Mouse (Mus musculus) hindbrain, embryonic 14.5 days (tissue): ENCODE measurements at regions not wholly inside any gene's neighbourhood (a gene's known extent, or its start where the extent isn't known, plus 50 kb on each side); places are given as distances from the start of the nearest gene placed in this dataset.

ENCODE experiments used
- ATAC-seq: fragments of 200-750 bp; cut with Nextera tagmentation; 2 replicates; pipeline ENCODE4 v1.8.0; 2017; ENCODE audit warnings: moderate number of reproducible peaks, mild to moderate bottlenecking, moderate TSS enrichment, moderate library complexity; ENCODE audit not compliant: low FRiP score
- DNase-seq: peaks from one replicate; pipeline ENCODE4 v3.0.0-alpha.2; 2015; ENCODE audit warnings: low spot score
- H3K27ac ChIP-seq: fragments of 300-500 bp; sonication (generic); 2 replicates; pipeline ENCODE4 v1.5.1; 2014; ENCODE audit warnings: mild to moderate bottlenecking, moderate library complexity
- H3K27me3 ChIP-seq: fragments of 300-500 bp; sonication (generic); 2 replicates; pipeline ENCODE4 v1.6.1; 2014; ENCODE audit warnings: mild to moderate bottlenecking, low read length, mixed read lengths; ENCODE audit not compliant: control insufficient read depth, insufficient read depth
- H3K36me3 ChIP-seq: fragments of 300-500 bp; sonication (generic); replicated peaks from 2 replicates; pipeline ENCODE4 v1.6.1; 2014; ENCODE audit not compliant: control insufficient read depth, insufficient read depth
- H3K4me1 ChIP-seq: fragments of 300-500 bp; sonication (generic); replicated peaks from 2 replicates; pipeline ENCODE4 v1.6.1; 2014; ENCODE audit warnings: antibody characterized with exemption, low read length, mixed read lengths; ENCODE audit not compliant: control insufficient read depth, insufficient read depth
- H3K4me2 ChIP-seq: fragments of 300-500 bp; sonication (generic); replicated peaks from 2 replicates; pipeline ENCODE4 v1.6.1; 2014; ENCODE audit warnings: mild to moderate bottlenecking, moderate library complexity
- H3K4me3 ChIP-seq: fragments of 300-500 bp; sonication (generic); replicated peaks from 2 replicates; pipeline ENCODE4 v1.5.1; 2014; ENCODE audit warnings: mild to moderate bottlenecking, low read length
- H3K9ac ChIP-seq: fragments of 300-500 bp; sonication (generic); 2 replicates; pipeline ENCODE4 v1.6.1; 2014
- H3K9me3 ChIP-seq: fragments of 300-500 bp; sonication (generic); 2 replicates; pipeline ENCODE4 v1.6.1; 2016; ENCODE audit warnings: low read length; ENCODE audit not compliant: control insufficient read depth
- WGBS: fragments of 180-500 bp; shearing (Covaris S2); extraction: QIAGEN DNeasy Blood & Tissue Kit; methylation state at CpG from one replicate; pipeline ENCODE4 v1.1.7; 2014; 5-methylcytosine and 5-hydroxymethylcytosine counted together

DNA sequence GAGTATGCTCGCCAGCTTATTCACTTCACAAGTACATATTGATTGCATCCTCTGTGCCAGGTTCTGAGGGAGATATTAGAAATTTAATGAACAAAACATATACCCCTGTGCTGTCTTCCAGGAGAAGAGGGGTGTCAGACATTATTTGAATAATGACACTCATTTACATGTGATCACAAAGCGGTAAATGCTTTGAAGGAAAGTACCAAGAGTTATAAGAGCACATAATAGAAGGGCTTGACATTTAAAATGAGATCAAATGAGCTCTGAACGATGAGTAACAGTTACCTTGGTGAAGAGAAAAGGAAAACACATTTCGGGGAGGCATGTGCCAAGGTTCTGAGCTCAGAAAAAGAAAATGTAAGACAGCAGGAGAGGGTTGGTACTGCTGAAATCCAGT lies 553.9 kb upstream of the Rps6ka3 start:
- no peak overlapping the region for H3K9ac ChIP-seq
- 60% methylated on average over 4 of the region's 4 CpGs for WGBS
- no peaks in the 10 kb centered on the region for H3K4me1 ChIP-seq
- no peak overlapping the region for H3K4me3 ChIP-seq
- no peaks in the 10 kb centered on the region for H3K36me3 ChIP-seq
- H3K4me2 ChIP-seq = no peak overlapping the region
- ATAC-seq (no peak), DNase-seq (no peak)
- no peaks in the 10 kb centered on the region for H3K9me3 ChIP-seq
- no peak overlapping the region for H3K27ac ChIP-seq
- no peaks in the 10 kb centered on the region for H3K27me3 ChIP-seq

DNA sequence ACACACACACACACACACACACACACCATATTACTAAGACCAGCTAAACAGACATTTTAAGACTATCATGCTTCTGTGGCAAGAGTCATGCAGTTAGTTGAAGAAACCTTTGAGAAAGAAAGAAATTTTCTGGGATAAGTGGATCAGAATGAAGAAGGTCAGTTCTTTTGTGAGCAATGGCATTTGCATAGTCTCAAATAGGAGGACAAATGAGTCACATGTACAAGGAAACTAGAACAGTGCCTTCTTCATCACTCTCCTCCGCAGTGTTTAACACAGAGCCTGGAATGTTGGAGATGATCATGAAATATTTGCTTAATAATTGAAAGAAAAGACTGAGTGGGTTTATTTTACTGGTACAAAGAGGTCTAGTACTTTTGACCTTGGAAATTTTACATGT lies 515.9 kb upstream of the Rps6ka3 start:
- ATAC-seq = no peak
- WGBS = 89% methylated on average over 1 of the region's 1 CpGs

DNA sequence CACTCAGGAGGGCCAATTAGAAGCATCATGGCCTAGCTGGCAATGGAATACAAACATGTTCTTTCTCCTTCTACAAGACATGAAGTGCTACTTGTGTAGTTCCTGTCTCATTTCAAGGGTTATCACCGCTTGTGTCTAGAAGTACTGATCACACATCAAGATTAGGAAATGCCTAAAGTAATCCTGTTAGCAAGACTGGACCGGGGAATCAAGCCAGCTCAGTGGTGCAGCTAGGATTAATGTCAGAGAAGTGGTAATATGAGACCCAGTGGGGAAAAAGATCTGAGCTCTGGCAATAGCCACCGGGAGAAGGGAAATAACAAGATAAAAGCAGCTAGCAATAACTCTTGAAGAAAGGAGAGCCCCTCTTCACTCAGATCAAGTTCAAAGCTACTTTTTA lies 506.7 kb upstream of the Rps6ka3 start:
- no peak overlapping the region for H3K4me3 ChIP-seq
- no peak overlapping the region for H3K9ac ChIP-seq
- no peak overlapping the region for H3K4me2 ChIP-seq
- ATAC-seq = no peak
- no peak overlapping the region for H3K27ac ChIP-seq
- H3K27me3 ChIP-seq = no peaks in the 10 kb centered on the region
- no peak for DNase-seq
- no peaks in the 10 kb centered on the region for H3K9me3 ChIP-seq
- WGBS = 66% methylated on average over 3 of the region's 3 CpGs
- no peaks in the 10 kb centered on the region for H3K4me1 ChIP-seq
- H3K36me3 ChIP-seq = no peaks in the 10 kb centered on the region

More for the DNA sequence above, 515.9 kb upstream of the Rps6ka3 start:
- DNase-seq = no peak
- Histone ChIP-seq H3K4me2 (no peak overlapping the region), H3K27ac (no peak overlapping the region), H3K4me1 (no peaks in the 10 kb centered on the region), H3K27me3 (no peaks in the 10 kb centered on the region), H3K36me3 (no peaks in the 10 kb centered on the region), H3K4me3 (no peak overlapping the region), H3K9ac (no peak overlapping the region), H3K9me3 (no peaks in the 10 kb centered on the region)

DNA sequence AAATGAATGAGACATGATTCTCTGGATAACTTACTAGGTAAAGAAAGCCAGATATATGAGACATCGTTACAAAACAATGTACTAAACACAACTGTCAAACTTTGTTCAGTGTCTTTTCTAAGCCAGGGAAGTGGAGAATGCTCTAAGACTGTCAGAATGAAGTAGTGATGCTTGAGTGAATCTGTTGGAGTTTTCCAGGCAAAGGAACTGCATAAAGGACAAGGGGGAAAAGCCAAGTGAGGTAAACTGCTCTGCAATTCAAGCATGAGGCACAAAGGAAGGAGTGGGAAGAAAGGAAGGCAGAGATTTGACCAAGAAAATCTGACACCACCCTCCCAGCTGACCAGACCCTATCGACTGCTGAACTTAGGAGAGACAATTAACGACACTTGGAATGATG lies 500.3 kb upstream of the Rps6ka3 start:
- Histone ChIP-seq H3K36me3 (no peaks in the 10 kb centered on the region), H3K27me3 (no peaks in the 10 kb centered on the region), H3K4me3 (no peak overlapping the region), H3K27ac (no peak overlapping the region), H3K4me1 (no peaks in the 10 kb centered on the region), H3K9me3 (no peaks in the 10 kb centered on the region), H3K4me2 (no peak overlapping the region), H3K9ac (no peak overlapping the region)
- DNase-seq (no peak), ATAC-seq (no peak)
- WGBS = 73% methylated on average over 3 of the region's 3 CpGs

DNA sequence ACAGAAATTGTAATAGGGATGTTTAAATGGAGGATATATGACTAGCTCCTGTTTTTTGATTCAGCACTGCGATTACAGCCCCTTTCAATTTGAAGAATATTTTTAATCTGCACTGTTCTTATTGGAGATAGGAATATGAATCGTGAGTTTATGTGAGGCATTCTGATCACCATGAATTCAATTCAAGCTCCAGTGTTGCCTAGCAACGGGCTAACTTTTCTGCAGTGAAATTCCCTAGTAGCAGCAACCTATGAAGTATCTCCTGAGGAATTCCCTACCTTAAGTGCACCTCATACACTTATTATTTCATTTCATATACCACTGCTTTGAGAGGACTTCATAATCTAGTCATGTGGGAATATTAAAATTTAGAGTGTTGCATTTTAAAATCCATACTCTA lies 465.4 kb upstream of the Rps6ka3 start:
- 0 out of 2 replicates have a peak, but pooled peaks cover 6% of the 10 kb centered on the region for H3K27me3 ChIP-seq
- no peak for ATAC-seq
- no peak overlapping the region for H3K4me3 ChIP-seq
- no peak overlapping the region for H3K4me2 ChIP-seq
- H3K4me1 ChIP-seq = no peaks in the 10 kb centered on the region
- 60% methylated on average over 3 of the region's 3 CpGs for WGBS
- no peak overlapping the region for H3K9ac ChIP-seq
- no peaks in the 10 kb centered on the region for H3K9me3 ChIP-seq
- H3K36me3 ChIP-seq = no peaks in the 10 kb centered on the region
- no peak overlapping the region for H3K27ac ChIP-seq
- DNase-seq = peak; percentile 61

DNA sequence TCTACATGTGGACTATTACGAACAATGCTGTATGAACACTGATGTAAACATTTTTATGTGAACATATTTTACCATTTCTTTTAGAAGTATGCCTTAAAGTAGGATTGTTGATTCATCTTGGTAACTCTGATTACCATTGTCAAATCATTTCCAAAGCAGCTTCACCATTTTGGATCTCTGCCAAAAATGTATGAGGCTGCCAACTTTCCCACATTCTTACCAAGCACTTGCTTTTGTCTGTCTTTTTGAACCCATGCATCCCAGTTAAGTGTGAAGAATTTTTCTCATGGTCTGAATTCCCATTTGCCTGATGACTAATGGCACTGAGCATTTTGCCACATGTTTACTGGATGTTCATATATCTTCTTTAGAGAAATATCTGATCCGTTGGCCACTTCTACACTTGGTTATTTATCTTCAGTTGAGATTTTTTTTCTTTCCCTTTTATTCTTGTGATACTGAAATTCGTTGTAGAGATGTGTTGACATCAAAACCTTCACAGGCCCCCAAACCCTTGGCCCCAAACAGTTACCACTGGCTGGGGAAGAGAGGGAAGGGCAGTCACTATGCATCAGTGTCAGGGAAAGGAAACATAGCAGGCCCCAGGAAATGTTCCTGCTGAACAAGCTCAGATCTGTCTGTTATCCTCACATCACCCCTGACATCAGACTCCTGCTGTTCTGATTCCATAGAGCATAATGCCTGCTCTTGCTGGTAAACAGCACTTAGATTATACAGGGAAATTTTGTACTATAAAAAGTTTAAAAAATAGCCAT lies 464.2 kb upstream of the Rps6ka3 start:
- ATAC-seq (no peak), DNase-seq (no peak)
- Histone ChIP-seq H3K4me2 (no peak overlapping the region), H3K9ac (no peak overlapping the region), H3K36me3 (no peaks in the 10 kb centered on the region), H3K4me1 (no peaks in the 10 kb centered on the region), H3K4me3 (no peak overlapping the region), H3K9me3 (no peaks in the 10 kb centered on the region), H3K27me3 (0 out of 2 replicates have a peak, but pooled peaks cover 6% of the 10 kb centered on the region), H3K27ac (no peak overlapping the region)
- 71% methylated on average over 3 of the region's 3 CpGs for WGBS
